Mouse (Mus musculus): Measurements from ENCODE around the gene Gm11992. TPM values are rescaled to one million over a fixed set of nuclear protein-coding genes. Genes with fewer than 3 reads are reported as not detected.

The Gm11992 gene
- total RNA-seq (2021), result 1 to 10 TPM; 1.2 to 1.4 TPM
- long read RNA-seq, partial matches to known transcripts, result 0 of 3 reads
- long read RNA-seq, other reads (novel, unspliced or antisense), result 0 of 3 reads

DNA sequence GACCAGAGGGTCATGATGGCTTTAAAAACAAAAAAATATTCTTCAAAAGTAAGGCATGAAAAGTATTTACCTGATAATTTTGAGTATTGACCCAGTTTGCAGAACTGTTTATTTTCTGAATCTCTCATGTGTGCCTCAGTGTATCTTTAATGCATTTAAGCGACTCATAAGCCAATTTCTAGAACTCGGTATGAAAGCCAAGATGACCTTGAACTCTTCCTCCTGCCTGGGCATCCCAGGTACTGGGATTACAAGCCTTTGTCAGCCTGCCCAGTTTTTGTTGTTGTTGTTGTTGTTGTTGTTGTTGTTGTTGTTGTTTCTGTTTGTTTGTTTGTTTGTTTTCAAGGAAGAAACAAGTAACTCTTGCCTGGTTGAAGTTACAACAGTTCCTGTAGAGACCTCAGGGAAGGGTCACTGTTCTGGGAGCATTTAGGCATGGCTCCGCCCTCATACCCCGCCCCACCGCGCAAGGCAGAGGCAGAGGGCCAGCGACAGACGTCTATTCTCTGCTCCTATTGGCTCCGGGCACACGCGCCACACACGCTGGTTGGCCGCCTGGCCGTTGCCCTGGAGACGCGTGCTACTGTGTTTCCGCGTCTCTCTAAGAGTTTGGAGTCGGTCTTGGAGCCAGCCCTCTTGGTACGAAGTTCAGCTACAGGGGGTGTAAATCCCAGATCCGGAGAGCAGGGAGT, at the start of gene Gm11992:
Gene Gm11992, plus strand, starts transcription at position 584 of the 692 bp plus-strand sequence.
- DNase-seq (ENCODE audit: low spot score in 2 of 2), result peak; percentile 74 to 91

DNA sequence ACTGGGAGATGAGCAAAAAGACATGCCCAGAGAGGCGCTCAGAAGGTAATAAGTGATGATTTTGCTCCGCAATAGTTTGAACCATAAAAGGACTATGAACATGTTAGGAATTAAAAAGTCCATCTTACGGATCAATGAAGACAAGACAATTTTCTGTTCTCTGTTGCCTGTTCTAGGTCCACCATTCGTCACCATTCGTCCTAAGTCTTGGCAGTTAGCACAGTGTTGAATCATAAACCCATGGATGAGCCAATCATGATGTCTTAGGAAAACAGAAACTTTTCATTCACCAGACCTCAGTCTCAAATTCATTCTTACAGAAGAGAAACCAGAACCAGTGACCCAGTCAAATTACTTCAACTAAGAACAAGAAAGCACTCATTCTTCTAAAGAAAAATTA, 39.6 kb upstream of the Gm11992 start:
- no peak for DNase-seq (ENCODE audit: low spot score in 2 of 2)

DNA sequence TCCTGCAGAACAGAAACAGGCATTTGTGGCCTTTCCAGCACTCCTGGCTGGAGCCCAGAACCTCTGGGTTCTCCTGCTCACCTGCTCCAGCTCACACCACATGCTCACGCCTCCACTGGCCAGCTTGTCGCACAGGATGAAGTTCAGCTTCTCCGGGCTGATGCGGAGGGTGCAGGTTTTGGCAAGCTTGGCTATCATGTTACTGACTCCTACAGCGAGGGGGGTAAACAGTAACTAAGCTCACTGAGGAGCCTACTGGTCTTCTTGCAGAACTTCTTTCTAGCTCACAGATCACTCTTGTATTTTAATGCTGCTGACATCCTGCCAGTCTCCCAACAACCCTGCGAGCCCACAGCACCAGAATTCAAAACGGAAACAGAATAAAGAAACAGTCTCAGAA, 38.0 kb upstream of the Gm11992 start:
- no peak for DNase-seq (ENCODE audit: low spot score in 2 of 2)

DNA sequence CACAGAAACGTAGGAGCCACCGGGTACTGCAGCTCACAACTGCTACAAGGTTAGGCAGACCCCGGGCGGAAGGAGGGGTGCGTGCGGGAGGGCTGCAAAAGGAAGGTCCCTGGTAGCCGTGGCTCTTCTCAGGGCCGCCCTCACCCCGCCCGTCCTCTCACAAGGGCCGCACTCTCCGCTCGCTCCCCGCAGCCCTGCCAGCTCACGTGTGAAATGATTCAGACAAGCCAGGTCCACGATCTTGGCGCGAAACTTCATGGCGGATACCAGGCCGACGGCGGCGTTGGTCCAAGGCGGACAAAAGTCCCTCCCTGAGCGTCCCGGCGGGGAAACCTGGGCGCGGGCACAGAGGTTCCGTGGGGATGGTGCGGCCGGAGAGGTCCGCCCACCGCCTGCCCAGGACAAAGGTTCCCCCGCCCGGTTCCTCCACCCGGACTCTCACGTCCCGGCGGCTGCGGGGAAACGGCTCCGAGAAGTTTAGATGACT, 37.5 kb upstream of the Gm11992 start, which contains the start of gene Hus1:
Gene Hus1, minus strand, starts transcription at position 339 of the 487 bp plus-strand sequence.
- DNase-seq (ENCODE audit: low spot score in 2 of 2), result peak; percentile 68 to 78

DNA sequence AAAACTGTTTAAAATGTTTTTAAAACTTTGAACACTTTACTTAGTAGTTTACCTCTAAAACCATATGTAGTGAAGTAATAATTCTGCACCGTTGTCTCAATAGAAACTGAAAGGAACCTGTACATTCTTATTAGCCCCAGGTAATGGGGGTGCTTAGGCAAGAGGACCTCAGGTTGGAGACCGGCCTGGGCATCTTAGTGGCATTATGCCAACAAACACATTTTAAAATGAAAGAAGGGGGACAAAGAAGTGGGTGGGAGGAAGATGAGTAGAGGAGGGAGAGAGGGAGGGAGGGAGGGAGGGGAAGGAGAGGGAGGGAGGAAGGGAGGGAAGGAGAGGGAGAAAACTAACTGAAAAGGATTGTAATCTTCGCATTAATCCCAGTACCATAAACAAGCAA, 37.0 kb upstream of the Gm11992 start:
- no peak for DNase-seq (ENCODE audit: low spot score in 2 of 2)

DNA sequence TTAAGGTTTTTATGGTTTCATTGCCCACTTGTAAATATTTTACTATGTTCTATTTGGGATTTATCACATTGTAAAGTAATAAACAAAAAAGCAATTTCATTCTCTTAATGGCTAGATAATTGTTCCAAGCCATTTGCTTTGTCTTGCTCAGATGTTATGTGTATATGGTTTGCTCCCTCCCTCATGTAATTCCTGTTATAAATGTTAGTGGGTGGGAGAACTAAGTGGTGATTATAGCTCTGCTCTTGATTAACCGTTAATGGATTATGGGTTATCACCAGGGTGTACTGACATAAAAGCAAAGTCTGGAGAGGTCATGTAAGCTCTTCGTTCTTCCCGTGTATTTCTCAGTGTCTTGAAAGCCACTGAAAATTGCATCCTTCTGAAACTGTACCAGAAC, 33.7 kb upstream of the Gm11992 start:
- DNase-seq (ENCODE audit: low spot score in 2 of 2), result no peak

DNA sequence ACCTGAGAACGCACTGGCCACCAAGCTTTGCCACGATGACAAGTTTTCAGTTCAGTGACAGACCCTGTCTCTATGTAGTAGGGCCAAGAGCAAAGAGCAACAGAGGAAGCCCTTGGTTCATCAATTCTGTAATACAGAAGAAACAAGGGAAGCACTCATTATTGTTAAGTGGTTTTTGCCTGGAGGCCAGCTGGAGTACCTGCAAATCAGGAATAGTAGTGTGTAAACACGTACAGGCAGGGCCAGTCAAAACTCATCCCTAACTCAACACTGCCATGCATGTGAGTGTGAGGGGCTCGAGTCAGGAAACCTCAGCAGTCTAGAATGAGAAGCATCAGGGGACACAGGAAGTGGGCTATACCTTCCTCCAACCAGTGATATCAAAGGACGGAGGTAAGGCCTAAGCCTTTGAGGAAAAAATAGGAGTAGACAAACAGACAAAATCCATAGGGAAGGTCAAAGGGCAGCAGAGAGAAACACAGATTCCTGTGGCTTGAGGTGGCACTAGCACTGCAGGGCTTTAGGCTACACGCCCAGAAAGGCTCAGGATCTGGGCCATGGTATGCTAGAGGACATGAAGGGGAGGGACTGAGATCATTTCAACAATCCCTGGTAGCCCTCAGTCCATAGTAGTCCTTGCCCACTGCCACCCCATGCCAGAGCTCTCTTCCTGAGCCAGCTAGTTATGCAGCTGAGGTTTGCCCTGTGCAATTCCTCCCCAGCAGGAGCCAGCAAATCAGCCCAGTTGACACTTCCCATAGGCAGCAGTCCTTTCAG, 29.7 kb upstream of the Gm11992 start:
- no peak for DNase-seq (ENCODE audit: low spot score in 2 of 2)

DNA sequence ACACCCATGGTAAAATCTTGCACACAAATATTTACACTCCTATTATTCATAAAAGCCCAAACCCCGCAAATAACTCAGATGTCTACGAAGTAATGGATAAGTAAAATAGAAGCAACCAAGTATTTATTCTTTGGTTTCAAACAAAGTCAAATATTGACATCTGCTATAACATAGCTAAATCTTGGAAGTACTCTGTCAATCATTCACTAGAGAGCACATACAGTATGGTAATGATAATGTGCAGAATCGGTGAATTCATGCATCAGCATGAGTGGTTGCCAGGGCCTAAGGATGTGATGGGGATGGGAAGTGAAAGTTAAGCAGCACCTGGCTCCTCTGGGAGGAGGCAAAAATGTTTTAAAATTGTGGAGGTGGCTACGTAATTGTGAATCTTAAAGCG, 28.2 kb upstream of the Gm11992 start:
- no peak for DNase-seq (ENCODE audit: low spot score in 2 of 2)

DNA sequence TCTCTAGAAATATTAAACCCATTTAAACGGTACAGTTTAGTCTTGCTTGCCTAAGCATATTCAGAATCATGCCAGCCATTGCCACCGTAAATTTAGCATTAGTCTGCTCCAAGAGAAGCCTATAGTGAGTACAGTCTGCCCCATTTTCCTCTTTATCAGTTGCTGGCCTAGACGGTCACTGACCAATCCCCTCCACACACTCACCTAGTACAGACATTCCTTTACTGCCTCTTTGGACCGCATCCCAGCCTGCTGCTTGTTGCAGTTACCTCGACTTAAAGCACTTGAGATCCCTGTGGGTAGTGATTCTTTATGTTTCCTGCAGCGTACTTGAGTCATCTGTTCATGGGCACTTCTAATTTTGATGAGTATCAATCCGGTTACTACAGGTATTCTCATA, 23.6 kb upstream of the Gm11992 start:
- DNase-seq (ENCODE audit: low spot score in 2 of 2), result no peak

DNA sequence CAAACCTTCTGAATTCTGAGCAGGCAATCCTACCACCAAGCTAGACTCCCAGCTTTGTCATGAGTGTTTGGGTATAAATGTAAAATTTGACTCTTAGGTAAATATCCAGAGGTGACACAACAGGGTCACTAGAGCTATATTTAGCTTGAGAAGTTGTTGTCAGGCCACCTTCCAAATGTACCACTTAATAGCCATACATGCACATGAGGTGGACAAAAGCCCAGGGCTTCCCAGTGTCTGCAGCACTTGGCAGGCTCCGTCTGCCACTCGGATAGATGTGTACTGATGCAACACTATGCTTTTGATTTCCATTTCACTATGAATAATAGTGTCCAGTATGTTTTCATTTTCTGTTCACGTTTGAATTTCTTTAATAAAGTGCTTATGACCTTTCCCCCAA, 23.2 kb upstream of the Gm11992 start:
- DNase-seq (ENCODE audit: low spot score in 2 of 2), result no peak

DNA sequence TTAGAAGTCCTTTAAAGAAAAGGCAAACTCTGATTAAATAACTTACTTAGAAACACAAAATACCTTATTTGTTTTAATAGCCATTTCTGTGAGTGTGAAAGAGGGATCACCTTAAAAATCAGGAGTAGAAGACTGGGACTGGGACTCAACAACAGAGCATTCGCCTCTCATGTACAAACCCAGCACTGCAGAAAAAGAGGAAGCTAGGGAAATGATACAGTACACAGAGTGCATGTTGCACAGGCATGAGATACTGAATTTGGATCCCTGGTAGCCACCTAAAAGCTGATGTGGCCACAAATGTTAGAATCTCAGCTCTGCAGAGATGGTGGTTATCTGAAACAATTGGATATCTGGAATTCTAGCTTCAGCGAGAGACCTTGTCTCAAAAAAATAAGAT, 16.9 kb upstream of the Gm11992 start:
- DNase-seq (ENCODE audit: low spot score in 2 of 2), result no peak

DNA sequence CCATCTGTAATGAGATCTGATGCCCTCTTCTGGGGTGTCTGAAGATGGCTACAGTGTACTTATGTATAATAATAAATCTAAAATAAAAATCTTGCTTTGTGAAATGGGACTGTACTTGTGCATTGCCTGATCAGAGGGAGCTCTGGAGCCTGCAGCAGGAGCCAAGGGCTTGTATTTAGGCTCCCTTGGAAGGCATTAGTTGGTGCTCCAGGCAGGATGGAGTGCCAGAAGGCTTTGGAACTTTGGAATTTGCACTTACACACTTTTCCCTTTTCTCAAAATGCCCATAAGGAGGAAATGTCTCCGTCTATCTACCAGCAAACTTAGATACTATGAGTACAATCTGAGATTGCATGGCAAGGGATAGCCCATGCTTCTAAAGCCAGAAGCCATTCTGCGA, 1.8 kb upstream of the Gm11992 start:
- no peak for DNase-seq (ENCODE audit: low spot score in 2 of 2)

DNA sequence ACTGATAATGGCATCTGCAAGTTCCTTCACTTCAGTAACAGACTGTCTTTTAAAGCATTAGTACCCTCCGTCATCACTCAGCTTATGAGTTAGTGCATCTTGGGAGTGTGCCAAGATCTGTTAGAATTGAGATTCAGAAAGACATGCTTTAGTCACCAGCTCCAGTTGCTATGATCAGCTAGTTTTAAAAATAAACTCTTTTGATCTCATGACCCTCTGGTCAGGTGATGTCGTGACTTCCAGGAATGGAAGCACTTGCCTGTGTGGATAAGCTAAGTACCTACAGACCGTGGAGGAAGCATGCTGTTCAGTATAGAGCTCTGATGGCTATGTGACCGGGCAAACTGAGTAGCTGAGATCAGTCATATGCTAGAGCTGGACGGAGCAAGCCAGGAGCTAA, 1.4 kb upstream of the Gm11992 start:
- DNase-seq (ENCODE audit: low spot score in 2 of 2), result peak in 1 of 2 experiments; percentile 57

DNA sequence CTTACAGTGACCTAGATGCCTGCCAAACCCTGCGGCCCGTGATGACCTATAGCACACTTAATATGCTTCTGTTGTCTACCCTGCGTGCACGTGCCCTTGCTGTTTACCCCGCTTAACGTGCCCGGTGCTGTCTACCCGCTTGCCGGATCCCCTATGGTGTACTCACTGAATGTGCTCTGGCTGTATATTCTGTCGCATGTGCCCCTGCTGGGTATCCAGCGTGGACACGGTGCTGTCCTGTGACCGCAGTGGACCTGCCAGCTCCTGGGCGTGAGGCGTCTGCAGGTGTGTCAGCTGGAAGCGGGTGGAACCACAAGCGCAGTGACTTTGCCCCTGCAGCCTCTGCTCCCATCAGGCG, 288 bp downstream of the Gm11992 start, which contains the start of gene Sun3:
Gene Sun3, minus strand, starts transcription at position 289 of the 358 bp plus-strand sequence.
- no peak for DNase-seq (ENCODE audit: low spot score in 2 of 2)

DNA sequence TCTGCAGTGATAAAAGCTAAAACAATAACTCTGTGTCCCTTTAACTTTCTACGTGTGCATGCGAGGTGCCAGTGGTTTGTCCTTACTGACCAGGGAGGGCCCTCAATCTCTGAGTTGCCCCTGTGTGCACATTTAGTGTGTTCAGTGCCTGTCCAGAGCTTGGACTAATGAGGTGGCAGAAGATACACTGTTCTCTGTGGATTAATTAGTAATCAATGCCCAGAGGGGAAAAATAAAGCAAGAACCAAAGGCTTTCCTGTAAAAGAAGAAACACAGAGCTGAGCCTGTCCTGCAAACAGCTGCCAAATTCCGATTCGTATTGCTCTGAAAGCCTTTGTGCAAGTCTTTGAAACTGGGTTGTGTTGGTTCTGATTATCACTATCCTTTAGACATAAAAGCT, 1.8 kb downstream of the Gm11992 start:
- no peak for DNase-seq (ENCODE audit: low spot score in 2 of 2)

DNA sequence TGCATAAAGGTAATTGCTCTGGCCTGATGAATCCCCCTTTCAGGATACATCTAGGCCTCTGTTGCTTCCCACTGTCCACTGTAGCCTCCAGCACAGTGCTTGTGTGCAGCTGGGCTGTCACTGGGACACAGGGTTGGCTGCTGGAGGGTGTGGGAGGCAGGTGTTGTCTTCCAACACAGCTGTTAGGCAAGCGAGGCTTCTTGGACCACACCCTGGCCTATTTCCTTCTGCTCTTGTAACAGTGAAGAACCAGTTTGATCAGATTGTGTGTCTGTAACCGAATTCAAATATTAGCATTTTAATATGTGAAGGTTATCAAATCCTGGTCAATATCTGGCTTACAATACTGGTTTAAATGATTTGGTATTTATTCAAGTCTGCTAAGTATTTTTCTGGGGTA, 3.5 kb downstream of the Gm11992 start:
- no peak for DNase-seq (ENCODE audit: low spot score in 2 of 2)

DNA sequence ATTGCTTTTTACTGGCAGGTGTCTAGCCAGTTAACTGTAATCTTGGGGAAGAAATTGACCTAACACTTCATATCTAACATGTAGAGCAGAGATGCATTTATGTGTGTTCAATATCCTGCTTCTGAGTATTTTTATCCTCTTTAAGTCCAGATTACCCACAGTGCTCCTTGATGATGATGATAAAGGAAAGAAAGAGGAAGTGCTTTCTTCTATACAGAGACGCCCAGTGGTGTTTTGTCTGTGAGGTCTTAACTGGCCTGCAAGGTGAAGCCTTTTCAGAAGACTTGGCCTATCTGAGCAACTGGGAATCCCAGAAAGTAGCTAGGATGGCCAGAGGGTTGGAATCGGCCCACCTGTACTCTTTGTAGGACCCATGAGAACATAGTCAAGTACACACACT, 8.5 kb downstream of the Gm11992 start:
- no peak for DNase-seq (ENCODE audit: low spot score in 2 of 2)

DNA sequence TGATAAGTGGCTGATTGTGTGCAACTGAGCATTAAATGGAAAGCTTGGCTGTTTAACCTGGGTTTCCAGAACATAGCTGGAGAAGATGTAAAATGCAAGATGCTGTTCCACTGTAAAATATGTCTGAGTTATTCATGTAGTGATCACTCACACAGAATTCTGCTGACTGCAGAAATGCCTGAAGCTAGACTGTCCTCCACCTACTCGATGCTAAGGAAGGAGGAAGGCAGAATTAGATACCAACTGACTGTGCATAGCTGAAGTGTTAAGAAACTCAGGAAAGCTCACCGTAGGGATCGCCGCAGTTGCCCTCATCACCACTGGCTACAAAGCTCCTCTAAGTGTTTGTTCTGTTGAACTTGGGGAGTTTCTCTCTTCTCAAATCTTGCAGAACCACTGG, 9.3 kb downstream of the Gm11992 start:
- no peak for DNase-seq (ENCODE audit: low spot score in 2 of 2)

DNA sequence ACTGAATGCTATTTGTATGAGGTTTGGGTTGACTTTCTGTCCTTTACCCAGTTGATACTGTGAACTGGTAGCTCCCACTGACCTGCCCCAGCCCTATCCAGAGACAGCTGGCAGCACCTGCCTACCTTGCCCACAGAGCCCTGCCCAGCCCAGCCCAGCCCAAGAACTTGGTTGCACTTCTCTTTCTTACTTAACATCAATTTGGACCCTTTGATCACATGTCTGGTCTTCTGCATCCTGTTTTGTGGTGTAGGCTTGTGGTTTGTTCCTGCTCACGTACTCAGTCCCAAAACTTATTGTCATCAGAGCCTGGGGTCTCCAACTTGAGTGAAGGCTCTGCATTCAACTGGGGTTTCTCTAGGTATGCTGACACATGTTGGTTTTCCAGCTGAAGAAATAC, 11.6 kb downstream of the Gm11992 start:
- DNase-seq (ENCODE audit: low spot score in 2 of 2), result no peak

DNA sequence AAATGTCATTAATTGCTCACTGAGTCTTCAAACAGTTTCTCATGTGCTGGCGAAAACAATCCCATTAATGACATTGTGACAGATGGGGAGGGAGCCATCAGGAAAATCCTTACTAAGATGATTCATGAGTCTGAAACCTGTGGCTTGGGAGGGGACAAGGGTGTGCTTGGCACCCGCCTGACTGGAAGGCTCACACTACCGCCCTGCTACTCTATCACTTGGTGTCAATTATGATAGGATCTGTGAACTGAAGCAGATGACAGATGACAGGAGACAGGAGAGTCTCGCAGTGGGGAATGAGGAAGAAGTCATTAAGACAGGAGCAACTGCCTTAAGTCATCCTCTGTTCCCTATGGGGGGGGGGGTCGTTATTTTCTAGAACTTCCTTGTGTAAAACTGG, 12.1 kb downstream of the Gm11992 start:
- DNase-seq (ENCODE audit: low spot score in 2 of 2), result no peak

DNA sequence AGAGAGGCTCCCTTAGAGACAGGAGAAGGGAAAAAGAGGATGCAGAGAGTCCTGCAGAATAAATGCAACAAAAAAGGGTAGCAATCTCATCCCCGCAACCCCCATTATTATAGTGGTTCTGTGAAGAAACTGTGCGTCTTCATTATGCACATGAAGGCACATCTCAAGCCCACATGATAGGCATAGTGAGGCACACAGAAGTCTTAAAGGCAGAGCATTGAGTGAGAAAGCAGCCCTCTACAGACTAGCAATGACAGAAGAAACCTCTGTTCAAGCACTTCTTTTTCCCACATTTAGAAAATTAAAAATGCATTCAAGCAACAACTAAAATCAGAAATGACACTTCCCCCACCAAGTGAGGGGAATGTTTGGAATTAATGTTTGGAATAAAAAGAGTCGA, 28.1 kb downstream of the Gm11992 start:
- no peak for DNase-seq (ENCODE audit: low spot score in 2 of 2)

DNA sequence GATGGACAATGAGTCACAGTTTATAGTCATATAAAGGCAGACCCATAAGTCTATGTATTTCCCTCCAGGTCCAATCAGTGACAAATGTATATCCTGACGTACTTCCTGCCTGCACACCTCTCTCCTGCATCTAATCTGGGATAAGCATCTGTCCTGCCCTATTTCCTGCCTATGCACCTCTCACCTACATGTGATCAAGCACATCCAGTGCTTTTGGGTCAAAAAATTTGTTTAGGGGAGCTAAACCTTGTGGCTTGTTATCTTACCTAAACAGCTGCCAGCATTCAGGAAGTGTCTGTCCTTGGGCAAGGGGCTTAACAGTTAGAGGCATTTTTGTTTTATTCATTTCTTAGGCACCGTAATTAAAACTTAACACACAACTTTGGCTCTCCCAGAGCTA, 64.8 kb downstream of the Gm11992 start:
- no peak for DNase-seq (ENCODE audit: low spot score in 2 of 2)
